Mouse (Mus musculus) C2C12 (cell line): ENCODE measurements at regions not wholly inside any gene's neighbourhood (a gene's known extent, or its start where the extent isn't known, plus 50 kb on each side); places are given as distances from the start of the nearest gene placed in this dataset.

Experiments used
- H3K27me3 ChIP-seq: one replicate; pipeline ENCODE4 v1.6.1; 2011; ENCODE audit not compliant: control insufficient read depth, insufficient read depth, insufficient read length
- H3K36me3 ChIP-seq: one replicate; pipeline ENCODE4 v1.6.1; 2011; ENCODE audit not compliant: control insufficient read depth, insufficient read depth
- H3K4me3 ChIP-seq: one replicate; pipeline ENCODE4 v1.5.1; 2011; ENCODE audit warnings: mild to moderate bottlenecking, control low read depth; ENCODE audit not compliant: poor library complexity, insufficient read depth, severe bottlenecking
- H3K79me2 ChIP-seq: one replicate; pipeline ENCODE4 v1.6.1; 2011; ENCODE audit not compliant: control insufficient read depth, insufficient read depth
- H3K79me3 ChIP-seq: one replicate; pipeline ENCODE4 v1.6.1; 2011; ENCODE audit warnings: low read depth, control low read depth
- H3ac ChIP-seq: one replicate; pipeline ENCODE3; 2011; ENCODE audit warnings: low read depth; ENCODE audit not compliant: control insufficient read depth, insufficient read length
- CEBPB ChIP-seq: IDR thresholded peaks from one replicate; pipeline ENCODE4 v1.6.1; 2011; ENCODE audit warnings: low read depth, mild to moderate bottlenecking, control low read depth, moderate library complexity
- CTCF ChIP-seq: IDR thresholded peaks from one replicate; pipeline ENCODE4 v1.5.1; 2011; ENCODE audit not compliant: control insufficient read depth, insufficient read depth, insufficient read length
- FOSL1 ChIP-seq: IDR thresholded peaks from one replicate; pipeline ENCODE4 v1.8.0; 2011; ENCODE audit warnings: mild to moderate bottlenecking, low read length; ENCODE audit not compliant: poor library complexity, insufficient read depth, severe bottlenecking
- MAX ChIP-seq: IDR thresholded peaks from one replicate; pipeline ENCODE4 v1.6.1; 2011; ENCODE audit warnings: mild to moderate bottlenecking, control low read depth
- MYOD1 ChIP-seq: IDR thresholded peaks from one replicate; pipeline ENCODE4 v1.6.1; 2011; ENCODE audit warnings: low read depth; ENCODE audit not compliant: control insufficient read depth, insufficient read length
- MYOG ChIP-seq: IDR thresholded peaks from one replicate; pipeline ENCODE4 v1.6.1; 2011; ENCODE audit not compliant: control insufficient read depth, insufficient read length; ENCODE audit errors: extremely low read depth
- USF1 ChIP-seq: IDR thresholded peaks from one replicate; pipeline ENCODE4 v1.6.1; 2011; ENCODE audit warnings: low read depth, mild to moderate bottlenecking, control low read depth, moderate library complexity

DNA sequence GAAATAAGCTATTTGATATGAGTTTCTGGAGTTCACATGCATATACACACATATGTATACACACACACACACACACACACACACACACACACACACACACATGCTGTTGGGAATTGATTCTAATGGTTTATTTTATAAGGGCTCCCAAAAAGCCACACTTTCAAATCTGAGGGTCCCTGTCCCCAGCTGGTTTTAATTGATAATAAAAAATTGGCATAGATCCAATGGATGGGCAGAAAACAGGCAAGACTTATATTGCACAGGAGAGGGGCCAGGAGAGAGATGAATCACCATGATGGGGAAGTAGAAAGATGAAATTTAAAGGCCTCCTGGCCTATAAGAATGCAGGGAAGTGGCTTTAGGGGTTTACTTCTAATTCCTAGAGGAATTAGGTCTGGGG is 295.1 kb upstream of the Gm12666 start:
- H3K36me3 ChIP-seq, result no peaks in the 10 kb centered on the region
- H3K79me2 ChIP-seq, result no peaks in the 10 kb centered on the region
- no peak overlapping the region for H3ac ChIP-seq
- H3K27me3 ChIP-seq, result no peaks in the 10 kb centered on the region
- no peaks in the 10 kb centered on the region for H3K79me3 ChIP-seq
- TF ChIP-seq USF1 (no peak), MAX (no peak), CTCF (no peak), MYOD1 (no peak), CEBPB (no peak), MYOG (no peak), FOSL1 (no peak)
- no peak overlapping the region for H3K4me3 ChIP-seq

DNA sequence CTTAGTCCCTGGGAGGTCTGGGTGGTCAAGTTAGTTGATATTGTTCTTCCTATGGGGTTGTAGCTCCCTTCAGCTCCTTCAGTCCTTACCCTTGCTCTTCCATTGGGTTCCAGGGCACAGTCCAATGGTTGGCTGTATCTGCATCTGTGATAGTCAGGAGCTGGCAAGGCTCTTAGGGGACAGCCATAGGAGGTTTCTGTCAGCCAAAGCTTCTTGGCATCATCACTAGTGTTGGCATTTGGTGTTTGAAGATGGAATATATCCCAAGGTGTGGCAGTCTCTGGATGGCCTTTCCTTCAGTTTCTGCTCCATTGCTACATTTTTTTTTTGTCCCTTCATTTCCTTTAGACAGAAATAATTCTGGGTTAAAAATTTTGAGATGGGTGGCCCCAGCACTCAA is 266.6 kb upstream of the Gm12666 start:
- no peaks in the 10 kb centered on the region for H3K79me3 ChIP-seq
- no peak overlapping the region for H3ac ChIP-seq
- no peak overlapping the region for H3K4me3 ChIP-seq
- no peaks in the 10 kb centered on the region for H3K27me3 ChIP-seq
- H3K36me3 ChIP-seq, result no peaks in the 10 kb centered on the region
- H3K79me2 ChIP-seq, result no peaks in the 10 kb centered on the region
- TF ChIP-seq FOSL1 (no peak), CEBPB (no peak), MYOG (no peak)
